Mouse (Mus musculus) cerebellum, postnatal 36 days (tissue): ENCODE results near the gene Gm21887.
A peak's percentile ranks its signal among the peaks of the same experiment; 100 is the strongest.
"Not testable (repeated sequence)": the region's sequence is repeated elsewhere in the genome, so short reads cannot be mapped to it uniquely, and the experiment has no call there.

Experiments
- DNase-seq, 2 experiments: peaks; one replicate each; pipeline ENCODE4 v3.0.0; 2021 to 2022; ENCODE audit warnings: mixed read lengths in 2 of 2

Gm21887 gene

DNA sequence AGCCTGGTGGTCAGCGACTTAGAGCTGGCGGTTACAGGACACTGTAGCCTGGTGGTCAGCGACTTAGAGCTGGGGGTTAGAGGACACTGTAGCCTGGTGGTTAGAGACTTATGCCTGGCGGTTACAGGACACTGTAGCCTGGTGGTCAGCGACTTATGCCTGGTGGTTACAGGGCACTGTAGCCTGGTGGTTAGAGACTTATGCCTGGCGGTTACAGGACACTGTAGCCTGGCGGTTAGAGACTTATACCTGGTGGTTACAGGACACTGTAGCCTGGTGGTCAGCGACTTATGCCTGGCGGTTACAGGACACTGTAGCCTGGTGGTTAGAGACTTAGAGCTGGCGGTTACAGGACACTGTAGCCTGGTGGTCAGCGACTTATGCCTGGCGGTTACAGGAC is 6.4 kb downstream of the Gm21887 start:
- DNase-seq = not testable (repeated sequence)

DNA sequence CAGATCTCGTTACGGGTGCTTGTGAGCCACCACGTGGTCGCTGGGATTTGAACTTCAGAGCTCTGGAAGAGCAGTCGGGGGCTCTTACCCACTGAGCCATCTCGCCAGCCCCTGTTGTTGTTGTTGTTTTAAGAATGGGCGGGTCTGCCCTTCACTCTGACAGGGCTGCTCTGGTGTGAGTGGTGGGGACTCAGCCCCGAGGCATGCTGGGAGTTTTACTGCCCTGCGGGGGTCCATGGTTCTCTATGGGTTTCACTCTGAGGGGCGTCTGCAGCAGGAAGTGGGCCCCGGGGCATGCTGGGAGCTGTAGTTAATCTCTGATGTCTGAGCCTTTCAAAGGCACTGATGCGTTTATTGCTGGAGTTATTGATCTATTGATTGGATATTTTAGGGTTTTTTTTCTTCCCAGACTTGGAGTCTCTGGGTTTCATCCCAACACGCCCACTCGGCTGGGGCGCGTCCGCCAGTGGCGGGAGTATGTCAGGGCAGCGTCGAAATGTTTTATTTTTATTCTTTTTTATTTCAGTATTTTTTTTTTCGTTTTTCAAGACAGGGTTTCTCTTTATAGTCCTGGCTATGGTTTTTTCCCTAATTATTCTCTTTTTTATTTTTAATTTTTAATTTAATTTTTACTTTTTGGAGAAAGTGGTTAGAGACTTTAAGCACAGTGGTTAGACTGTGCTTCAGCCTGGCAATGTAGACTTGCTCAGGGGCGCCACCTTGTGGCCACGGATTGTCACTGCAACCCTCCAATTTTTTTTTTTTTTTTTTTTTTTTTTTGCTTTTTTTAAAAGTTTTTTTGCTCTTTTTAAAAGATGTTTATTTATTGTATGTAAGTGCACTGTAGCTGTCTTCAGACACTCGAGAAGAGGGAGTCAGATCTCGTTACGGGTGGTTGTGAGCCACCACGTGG is 8.1 kb downstream of the Gm21887 start:
- peak; percentile 55 to 69 for DNase-seq

DNA sequence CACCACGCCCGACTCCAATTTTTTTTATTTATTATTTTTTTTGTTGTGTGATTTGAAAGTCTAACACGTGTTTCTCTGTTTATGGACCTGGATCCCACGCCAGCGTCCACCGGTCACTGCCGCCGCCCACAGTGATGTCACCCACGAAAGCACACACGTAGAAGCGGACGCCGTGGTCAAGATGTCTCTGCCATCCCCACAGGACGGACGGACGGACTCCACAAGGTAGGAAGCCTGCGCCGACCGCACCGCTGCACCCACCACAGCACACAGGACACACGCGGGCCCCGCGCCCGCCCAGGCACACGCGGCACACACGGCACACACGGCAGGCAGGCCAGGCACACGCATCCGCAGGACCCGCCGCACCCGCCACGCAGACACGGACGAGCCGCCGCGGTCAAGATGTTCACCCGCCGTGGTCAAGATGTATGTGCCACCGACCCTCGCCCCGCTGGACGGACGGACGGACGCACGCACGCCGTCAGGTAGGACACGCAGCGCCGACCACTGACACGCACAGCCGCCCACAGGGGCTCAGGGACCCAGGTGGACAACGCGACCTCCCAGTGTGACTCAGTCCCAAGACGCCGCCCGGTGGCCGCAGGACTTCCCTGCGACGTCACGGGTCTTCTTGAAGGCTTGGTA is 9.2 kb downstream of the Gm21887 start:
- peak in 1 of 2 experiments; percentile 59 for DNase-seq

DNA sequence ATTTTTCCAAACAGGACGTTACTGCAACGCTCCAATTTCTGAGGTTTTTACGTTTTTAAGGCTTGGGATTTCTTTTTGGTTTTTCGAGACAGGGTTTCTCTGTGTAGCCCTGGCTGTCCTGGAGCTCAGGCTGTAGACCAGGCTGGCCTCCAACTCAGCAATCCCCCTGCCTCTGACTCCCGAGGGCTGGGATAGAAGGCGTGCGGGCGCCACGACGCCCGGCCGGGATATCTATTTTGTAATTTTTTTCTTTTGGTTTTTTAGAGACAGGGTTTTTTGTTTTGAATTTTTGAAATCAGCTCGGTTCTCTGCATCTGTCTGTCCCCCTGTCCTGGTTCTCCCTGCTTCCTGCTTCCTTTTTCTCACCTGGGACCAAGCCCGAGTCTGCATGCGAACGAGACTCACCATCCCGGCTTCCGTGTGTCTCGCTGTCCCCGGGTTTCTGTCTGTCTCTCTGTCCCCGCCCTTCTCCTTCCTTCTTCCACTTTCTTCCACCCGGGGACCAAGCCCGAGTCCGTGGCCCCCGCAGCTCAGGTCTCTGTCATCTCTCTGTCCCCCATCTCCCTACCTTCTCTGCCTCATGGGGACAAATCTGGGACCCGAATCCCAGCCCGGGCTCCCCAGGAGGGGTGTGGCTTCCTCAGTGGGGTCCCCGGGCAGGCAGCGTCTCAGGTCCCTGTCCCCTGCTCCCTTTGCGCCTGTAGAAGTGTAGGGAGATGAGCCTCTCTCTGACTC is 9.9 kb downstream of the Gm21887 start:
- DNase-seq = peak in 1 of 2 experiments; percentile 30

DNA sequence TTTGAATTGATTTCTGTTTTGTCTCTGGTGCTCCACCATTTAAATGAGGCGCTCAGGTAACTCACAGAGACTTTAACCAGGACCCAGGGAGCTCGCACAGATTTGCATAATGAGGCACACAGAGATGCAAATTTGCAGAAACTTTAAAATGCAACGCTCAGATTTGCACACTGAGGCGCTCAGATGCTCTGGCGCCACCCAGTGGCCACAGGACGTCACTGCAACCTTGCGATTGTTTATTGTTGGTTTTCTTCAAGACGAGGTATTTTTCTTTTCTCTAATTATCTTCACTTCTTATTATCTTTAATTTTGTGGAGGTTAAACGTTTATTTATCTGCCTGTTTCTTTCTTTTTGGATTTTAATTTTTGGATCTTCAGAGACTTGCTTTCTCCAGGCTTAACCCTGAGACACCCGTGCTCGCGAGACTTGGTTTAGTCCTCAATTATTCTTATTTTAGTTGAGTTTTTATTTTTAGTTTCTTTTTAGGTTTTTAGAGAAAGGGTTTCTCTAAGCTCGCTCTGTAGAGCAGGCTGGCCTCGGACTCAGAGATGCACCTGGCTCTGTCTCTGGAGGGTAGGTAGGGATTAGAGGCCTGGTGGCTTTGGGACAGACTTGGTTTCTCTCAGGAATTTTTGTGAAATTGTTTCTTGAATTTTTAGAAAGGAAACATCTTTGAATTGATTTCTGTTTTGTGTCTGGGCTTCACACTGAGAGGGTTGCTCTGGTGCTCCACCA is 10.7 kb downstream of the Gm21887 start:
- peak; percentile 96 to 99 for DNase-seq

DNA sequence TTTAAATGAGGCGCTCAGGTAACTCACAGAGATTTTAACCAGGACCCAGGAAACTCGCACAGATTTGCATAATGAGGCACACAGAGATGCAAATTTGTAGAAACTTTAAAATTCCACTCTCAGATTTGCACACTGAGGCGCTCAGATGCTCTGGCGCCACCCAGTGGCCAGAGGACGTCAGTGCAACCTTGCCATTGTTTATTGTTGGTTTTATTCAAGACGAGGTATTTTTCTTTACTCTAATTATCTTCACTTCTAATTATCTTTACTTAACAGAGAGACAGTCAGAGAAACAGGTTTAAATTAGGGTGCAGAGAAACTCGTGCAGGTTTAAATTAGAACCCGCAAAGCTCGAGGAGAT is 11.2 kb downstream of the Gm21887 start:
- peak; percentile 69 to 72 for DNase-seq

DNA sequence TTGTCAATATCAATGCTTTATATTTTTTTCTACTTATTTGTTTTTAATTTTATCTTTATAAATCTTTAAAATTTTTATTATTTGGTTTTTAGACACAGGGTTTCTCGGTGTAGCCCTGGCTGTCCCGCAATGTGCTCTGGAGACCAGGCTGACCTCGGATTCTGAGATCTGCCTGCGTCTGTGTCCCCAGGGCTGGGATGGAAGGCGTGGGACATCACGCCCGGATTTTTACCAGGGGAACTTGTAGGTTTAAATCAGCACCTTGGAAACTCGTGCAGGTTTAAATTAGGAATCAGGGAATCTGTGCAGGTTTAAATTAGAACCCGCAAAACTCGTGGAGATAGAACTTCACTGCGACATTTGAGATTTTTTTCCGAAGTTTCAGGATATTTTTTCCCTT is 11.7 kb downstream of the Gm21887 start:
- not testable (repeated sequence) for DNase-seq

DNA sequence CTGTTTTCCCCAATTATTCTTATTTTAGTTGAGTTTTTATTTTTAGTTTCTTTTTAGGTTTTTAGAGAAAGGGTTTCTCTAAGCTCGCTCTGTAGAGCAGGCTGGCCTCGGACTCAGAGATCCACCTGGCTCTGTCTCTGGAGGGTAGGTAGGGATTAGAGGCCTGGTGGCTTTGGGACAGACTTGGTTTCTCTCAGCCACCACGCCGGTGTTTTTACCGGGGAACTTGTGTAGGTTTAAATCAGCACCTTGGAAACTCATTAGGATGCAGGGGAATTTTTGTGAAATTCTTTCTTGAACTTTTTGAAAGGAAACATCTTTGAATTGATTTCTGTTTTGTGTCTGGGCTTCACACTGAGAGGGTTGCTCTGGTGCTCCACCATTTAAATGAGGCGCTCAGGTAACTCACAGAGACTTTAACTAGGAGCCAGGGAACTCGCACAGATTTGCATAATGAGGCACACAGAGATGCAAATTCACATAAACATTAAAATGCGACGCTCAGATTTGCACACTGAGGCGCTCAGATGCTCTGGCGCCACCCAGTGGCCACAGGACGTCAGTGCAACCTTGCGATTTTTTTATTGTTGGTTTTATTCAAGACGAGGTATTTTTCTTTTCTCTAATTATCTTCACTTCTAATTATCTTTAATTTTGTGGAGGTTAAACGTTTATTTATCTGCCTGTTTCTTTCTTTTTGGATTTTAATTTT is 12.4 kb downstream of the Gm21887 start:
- peak; percentile 64 for DNase-seq
